Mouse (Mus musculus) forebrain, embryonic 13.5 days (tissue): Measurements from ENCODE around the gene Pigm. TPM values are rescaled to one million over a fixed set of nuclear protein-coding genes. Genes with fewer than 3 reads are reported as not detected.

Experiments used
- ATAC-seq: fragments of 200-750 bp; cut with Nextera tagmentation; 2 replicates; pipeline ENCODE4 v1.8.0; 2017
- H3K27ac ChIP-seq: fragments of 300-500 bp; sonication (generic); 2 replicates; pipeline ENCODE4 v1.5.1; 2015; ENCODE audit warnings: inconsistent platforms, mild to moderate bottlenecking, moderate library complexity
- H3K27me3 ChIP-seq: fragments of 300-500 bp; sonication (generic); 2 replicates; pipeline ENCODE4 v1.6.1; 2015; ENCODE audit warnings: mild to moderate bottlenecking, inconsistent platforms
- H3K36me3 ChIP-seq: fragments of 300-500 bp; sonication (generic); 2 replicates; pipeline ENCODE4 v1.6.1; 2015; ENCODE audit warnings: mild to moderate bottlenecking, inconsistent platforms; ENCODE audit not compliant: poor library complexity, severe bottlenecking
- H3K4me1 ChIP-seq: fragments of 300-500 bp; sonication (generic); 2 replicates; pipeline ENCODE4 v1.6.1; 2015; ENCODE audit warnings: inconsistent platforms
- H3K4me2 ChIP-seq: fragments of 300-500 bp; sonication (generic); 2 replicates; pipeline ENCODE4 v1.6.1; 2015; ENCODE audit warnings: inconsistent platforms, mild to moderate bottlenecking, moderate library complexity
- H3K4me3 ChIP-seq: fragments of 300-500 bp; sonication (generic); 2 replicates; pipeline ENCODE4 v1.5.1; 2015; ENCODE audit warnings: mild to moderate bottlenecking, inconsistent platforms
- H3K9ac ChIP-seq: fragments of 300-500 bp; sonication (generic); 2 replicates; pipeline ENCODE4 v1.6.1; 2015; ENCODE audit warnings: mild to moderate bottlenecking, inconsistent platforms
- H3K9me3 ChIP-seq: fragments of 300-500 bp; sonication (generic); replicated peaks from 2 replicates; pipeline ENCODE4 v1.6.1; 2016; ENCODE audit warnings: inconsistent platforms
- WGBS: fragments of 180-500 bp; shearing (Covaris S2); methylation state at CpG from one replicate; pipeline ENCODE4 v1.1.7; 2015; 5-methylcytosine and 5-hydroxymethylcytosine counted together
- polyA plus RNA-seq: library from polyadenylated mRNA; unstranded; fragments of >200 nt; fragmentation: Nextera tagmentation; extraction: Ambion mirVana; gene quantifications from 2 replicates; pipeline ENCODE4 v1.2.1, GENCODE M21; 2015

Pigm gene
- polyA plus RNA-seq, 1 experiment from 2014 or later: 5.6 TPM

GRCm38 (mm10) chr1:172393739-172394138, 17.4 kb downstream of the Pigm start:
- Histone ChIP-seq H3K9me3 (no peaks in the 10 kb centered on the region), H3K36me3 (no peaks in the 10 kb centered on the region), H3K4me3 (no peak overlapping the region), H3K27ac (no peak overlapping the region), H3K9ac (no peak overlapping the region), H3K27me3 (no peaks in the 10 kb centered on the region), H3K4me1 (peaks cover 15% of the 10 kb centered on the region), H3K4me2 (no peak overlapping the region)
- no peak for ATAC-seq
- 43% methylated on average over 8 of the region's 8 CpGs for WGBS

- no peaks in the 10 kb centered on the region for H3K27me3 ChIP-seq
- H3K9ac ChIP-seq: no peak overlapping the region
- H3K9me3 ChIP-seq: no peaks in the 10 kb centered on the region
- no peak overlapping the region for H3K27ac ChIP-seq
- WGBS: 61% methylated on average over 9 of the region's 9 CpGs
- no peak overlapping the region for H3K4me2 ChIP-seq
- no peak for ATAC-seq
- H3K36me3 ChIP-seq: no peaks in the 10 kb centered on the region
- H3K4me1 ChIP-seq: peaks cover 4% of the 10 kb centered on the region
- no peak overlapping the region for H3K4me3 ChIP-seq
These were observed 20.8 kb downstream of the Pigm start for GRCm38 (mm10) chr1:172396996-172397752.

- Histone ChIP-seq H3K4me2 (no peak overlapping the region), H3K4me1 (0 out of 2 replicates have a peak, but pooled peaks cover 2% of the 10 kb centered on the region), H3K9ac (peak overlapping the region; percentile 4; the same call in 1 of the 2 replicates), H3K9me3 (no peaks in the 10 kb centered on the region), H3K27me3 (peaks cover 4% of the 10 kb centered on the region; the same call in 1 of the 2 replicates), H3K36me3 (no peaks in the 10 kb centered on the region), H3K27ac (no peak overlapping the region), H3K4me3 (no peak overlapping the region)
- 53% methylated on average over 16 of the region's 16 CpGs for WGBS
- no peak for ATAC-seq
These were observed 29.8 kb downstream of the Pigm start for GRCm38 (mm10) chr1:172406077-172406706.

- Histone ChIP-seq H3K4me3 (no peak overlapping the region), H3K9ac (no peak overlapping the region), H3K4me2 (no peak overlapping the region), H3K9me3 (no peaks in the 10 kb centered on the region), H3K4me1 (0 out of 2 replicates have a peak, but pooled peaks cover 2% of the 10 kb centered on the region), H3K27ac (no peak overlapping the region), H3K27me3 (peaks cover 4% of the 10 kb centered on the region; the same call in 1 of the 2 replicates), H3K36me3 (no peaks in the 10 kb centered on the region)
- 7% methylated on average over 6 of the region's 6 CpGs for WGBS
- ATAC-seq: 0 out of 2 replicates have a peak, but pooled peaks have one; percentile 36
These were observed 32.6 kb downstream of the Pigm start for GRCm38 (mm10) chr1:172408996-172409395.

- Histone ChIP-seq H3K4me1 (0 out of 2 replicates have a peak, but pooled peaks cover 2% of the 10 kb centered on the region), H3K4me2 (no peak overlapping the region), H3K9ac (no peak overlapping the region), H3K4me3 (no peak overlapping the region), H3K9me3 (no peaks in the 10 kb centered on the region), H3K27me3 (peaks cover 4% of the 10 kb centered on the region; the same call in 1 of the 2 replicates), H3K27ac (no peak overlapping the region), H3K36me3 (no peaks in the 10 kb centered on the region)
- no peak for ATAC-seq
- 9% methylated on average over 5 of the region's 5 CpGs for WGBS
These were observed 33.1 kb downstream of the Pigm start for GRCm38 (mm10) chr1:172409431-172409830.

- Histone ChIP-seq H3K4me3 (no peak overlapping the region), H3K4me2 (no peak overlapping the region), H3K9me3 (no peaks in the 10 kb centered on the region), H3K27ac (no peak overlapping the region), H3K9ac (no peak overlapping the region), H3K27me3 (peaks cover 4% of the 10 kb centered on the region; the same call in 1 of the 2 replicates), H3K36me3 (no peaks in the 10 kb centered on the region), H3K4me1 (0 out of 2 replicates have a peak, but pooled peaks cover 2% of the 10 kb centered on the region)
- ATAC-seq: no peak
- 4% methylated on average over 4 of the region's 4 CpGs for WGBS
These were observed 34.5 kb downstream of the Pigm start for GRCm38 (mm10) chr1:172410806-172411205.

GRCm38 (mm10) chr1:172412204-172412603, 35.9 kb downstream of the Pigm start:
- H3K4me1 ChIP-seq: 0 out of 2 replicates have a peak, but pooled peaks cover 2% of the 10 kb centered on the region
- peak; percentile 87 for ATAC-seq
- no peaks in the 10 kb centered on the region for H3K36me3 ChIP-seq
- H3K27me3 ChIP-seq: peaks cover 4% of the 10 kb centered on the region; the same call in 1 of the 2 replicates
- no peaks in the 10 kb centered on the region for H3K9me3 ChIP-seq
- H3K9ac ChIP-seq: no peak overlapping the region
- H3K4me3 ChIP-seq: no peak overlapping the region
- 2% methylated on average over 5 of the region's 5 CpGs for WGBS
- no peak overlapping the region for H3K27ac ChIP-seq
- no peak overlapping the region for H3K4me2 ChIP-seq

GRCm38 (mm10) chr1:172413491-172414230, 37.3 kb downstream of the Pigm start:
- H3K36me3 ChIP-seq: no peaks in the 10 kb centered on the region
- H3K27ac ChIP-seq: no peak overlapping the region
- H3K4me3 ChIP-seq: no peak overlapping the region
- WGBS: 87% methylated on average over 4 of the region's 4 CpGs
- H3K4me2 ChIP-seq: no peak overlapping the region
- ATAC-seq: no peak
- no peaks in the 10 kb centered on the region for H3K27me3 ChIP-seq
- no peak overlapping the region for H3K9ac ChIP-seq
- H3K9me3 ChIP-seq: no peaks in the 10 kb centered on the region
- H3K4me1 ChIP-seq: 0 out of 2 replicates have a peak, but pooled peaks cover 2% of the 10 kb centered on the region

GRCm38 (mm10) chr1:172414231-172414585, 37.9 kb downstream of the Pigm start:
- Histone ChIP-seq H3K4me1 (0 out of 2 replicates have a peak, but pooled peaks cover 2% of the 10 kb centered on the region), H3K9ac (no peak overlapping the region), H3K36me3 (no peaks in the 10 kb centered on the region), H3K4me3 (no peak overlapping the region), H3K27me3 (no peaks in the 10 kb centered on the region), H3K4me2 (no peak overlapping the region), H3K9me3 (no peaks in the 10 kb centered on the region), H3K27ac (no peak overlapping the region)
- WGBS: 85% methylated on average over 6 of the region's 6 CpGs
- ATAC-seq: no peak

GRCm38 (mm10) chr1:172415061-172415460, 38.7 kb downstream of the Pigm start:
- H3K9ac ChIP-seq: no peak overlapping the region
- no peaks in the 10 kb centered on the region for H3K36me3 ChIP-seq
- WGBS: 89% methylated on average over 7 of the region's 7 CpGs
- no peak overlapping the region for H3K4me3 ChIP-seq
- no peak overlapping the region for H3K27ac ChIP-seq
- no peak overlapping the region for H3K4me2 ChIP-seq
- H3K27me3 ChIP-seq: no peaks in the 10 kb centered on the region
- no peaks in the 10 kb centered on the region for H3K9me3 ChIP-seq
- ATAC-seq: no peak
- no peaks in the 10 kb centered on the region for H3K4me1 ChIP-seq

GRCm38 (mm10) chr1:172418173-172418572, 41.8 kb downstream of the Pigm start:
- H3K27ac ChIP-seq: no peak overlapping the region
- no peaks in the 10 kb centered on the region for H3K4me1 ChIP-seq
- no peak overlapping the region for H3K4me3 ChIP-seq
- no peak overlapping the region for H3K9ac ChIP-seq
- H3K36me3 ChIP-seq: no peaks in the 10 kb centered on the region
- no peak for ATAC-seq
- no peaks in the 10 kb centered on the region for H3K9me3 ChIP-seq
- WGBS: 19% methylated on average over 6 of the region's 6 CpGs
- no peaks in the 10 kb centered on the region for H3K27me3 ChIP-seq
- no peak overlapping the region for H3K4me2 ChIP-seq

- Histone ChIP-seq H3K27me3 (no peaks in the 10 kb centered on the region), H3K4me3 (no peak overlapping the region), H3K4me2 (no peak overlapping the region), H3K9ac (no peak overlapping the region), H3K27ac (no peak overlapping the region), H3K9me3 (no peaks in the 10 kb centered on the region), H3K36me3 (no peaks in the 10 kb centered on the region), H3K4me1 (no peaks in the 10 kb centered on the region)
- 81% methylated on average over 3 of the region's 3 CpGs for WGBS
- ATAC-seq: no peak
These were observed 42.3 kb downstream of the Pigm start for GRCm38 (mm10) chr1:172418642-172419041.
